Mouse (Mus musculus): ENCODE data around the gene Ubash3a. TPM values are rescaled to one million over a fixed set of nuclear protein-coding genes. Genes with fewer than 3 reads are reported as not detected.

Gene Ubash3a
- polyA plus RNA-seq, 1 experiment from 2014 or later: not detected

- ATAC-seq: no peak
- H3K27me3 ChIP-seq (replicated peaks; ENCODE audit: control insufficient read depth, insufficient read depth, low read length): no peaks in the 10 kb centered on the region
- no peak overlapping the region for H3K9ac ChIP-seq (ENCODE audit: low read depth, low read length)
- WGBS: 76% methylated on average over 7 of the region's 7 CpGs
- H3K9me3 ChIP-seq (ENCODE audit: control insufficient read depth): no peaks in the 10 kb centered on the region
- no peaks in the 10 kb centered on the region for H3K36me3 ChIP-seq (ENCODE audit: control insufficient read depth, insufficient read depth)
- no peak overlapping the region for H3K27ac ChIP-seq (ENCODE audit: low read depth, low read length)
- no peak overlapping the region for H3K4me3 ChIP-seq (ENCODE audit: low read depth, low read length)
- no peak for TF ChIP-seq CTCF (IDR thresholded peaks at IDR 0.05; ENCODE audit: low read depth)
- H3K4me1 ChIP-seq (replicated peaks; ENCODE audit: control insufficient read depth, insufficient read depth, low read length): no peaks in the 10 kb centered on the region
- H3K4me2 ChIP-seq (replicated peaks; ENCODE audit: low read depth): no peak overlapping the region
These were observed 30.8 kb downstream of the Ubash3a start for GRCm38 (mm10) chr17:31238234-31239020.

- no peaks in the 10 kb centered on the region for H3K4me1 ChIP-seq (replicated peaks; ENCODE audit: control insufficient read depth, insufficient read depth, low read length)
- no peak overlapping the region for H3K4me2 ChIP-seq (replicated peaks; ENCODE audit: low read depth)
- no peak for ATAC-seq
- 80% methylated on average over 8 of the region's 8 CpGs for WGBS
- no peaks in the 10 kb centered on the region for H3K36me3 ChIP-seq (ENCODE audit: control insufficient read depth, insufficient read depth)
- H3K4me3 ChIP-seq (ENCODE audit: low read depth, low read length): no peak overlapping the region
- no peaks in the 10 kb centered on the region for H3K9me3 ChIP-seq (ENCODE audit: control insufficient read depth)
- no peaks in the 10 kb centered on the region for H3K27me3 ChIP-seq (replicated peaks; ENCODE audit: control insufficient read depth, insufficient read depth, low read length)
- no peak overlapping the region for H3K9ac ChIP-seq (ENCODE audit: low read depth, low read length)
- no peak overlapping the region for H3K27ac ChIP-seq (ENCODE audit: low read depth, low read length)
- no peak for TF ChIP-seq CTCF (IDR thresholded peaks at IDR 0.05; ENCODE audit: low read depth)
These were observed 33.5 kb downstream of the Ubash3a start for GRCm38 (mm10) chr17:31241156-31241555.

GRCm38 (mm10) chr17:31242764-31243163, 35.1 kb downstream of the Ubash3a start:
- peak; percentile 55 for TF ChIP-seq CTCF (IDR thresholded peaks at IDR 0.05; ENCODE audit: low read depth)
- no peak overlapping the region for H3K4me2 ChIP-seq (replicated peaks; ENCODE audit: low read depth)
- H3K9me3 ChIP-seq (ENCODE audit: control insufficient read depth): no peaks in the 10 kb centered on the region
- no peaks in the 10 kb centered on the region for H3K4me1 ChIP-seq (replicated peaks; ENCODE audit: control insufficient read depth, insufficient read depth, low read length)
- no peak overlapping the region for H3K4me3 ChIP-seq (ENCODE audit: low read depth, low read length)
- WGBS: 0% methylated on average over 1 of the region's 1 CpGs
- H3K27ac ChIP-seq (ENCODE audit: low read depth, low read length): no peak overlapping the region
- H3K36me3 ChIP-seq (ENCODE audit: control insufficient read depth, insufficient read depth): no peaks in the 10 kb centered on the region
- H3K9ac ChIP-seq (ENCODE audit: low read depth, low read length): no peak overlapping the region
- no peaks in the 10 kb centered on the region for H3K27me3 ChIP-seq (replicated peaks; ENCODE audit: control insufficient read depth, insufficient read depth, low read length)
- ATAC-seq: no peak

GRCm38 (mm10) chr17:31245321-31245720, 37.6 kb downstream of the Ubash3a start:
- Histone ChIP-seq H3K9ac (ENCODE audit: low read depth, low read length) (no peak overlapping the region), H3K9me3 (ENCODE audit: control insufficient read depth) (no peaks in the 10 kb centered on the region), H3K27me3 (replicated peaks; ENCODE audit: control insufficient read depth, insufficient read depth, low read length) (no peaks in the 10 kb centered on the region), H3K36me3 (ENCODE audit: control insufficient read depth, insufficient read depth) (no peaks in the 10 kb centered on the region), H3K4me3 (ENCODE audit: low read depth, low read length) (no peak overlapping the region), H3K4me1 (replicated peaks; ENCODE audit: control insufficient read depth, insufficient read depth, low read length) (no peaks in the 10 kb centered on the region), H3K27ac (ENCODE audit: low read depth, low read length) (no peak overlapping the region), H3K4me2 (replicated peaks; ENCODE audit: low read depth) (no peak overlapping the region)
- ATAC-seq: no peak
- 63% methylated on average over 5 of the region's 5 CpGs for WGBS
- TF ChIP-seq CTCF (IDR thresholded peaks at IDR 0.05; ENCODE audit: low read depth): no peak

- no peak for ATAC-seq
- no peak overlapping the region for H3K27ac ChIP-seq (ENCODE audit: low read depth, low read length)
- H3K9me3 ChIP-seq (ENCODE audit: control insufficient read depth): no peaks in the 10 kb centered on the region
- no peak overlapping the region for H3K9ac ChIP-seq (ENCODE audit: low read depth, low read length)
- H3K36me3 ChIP-seq (ENCODE audit: control insufficient read depth, insufficient read depth): no peaks in the 10 kb centered on the region
- TF ChIP-seq CTCF (IDR thresholded peaks at IDR 0.05; ENCODE audit: low read depth): no peak
- H3K27me3 ChIP-seq (replicated peaks; ENCODE audit: control insufficient read depth, insufficient read depth, low read length): no peaks in the 10 kb centered on the region
- H3K4me3 ChIP-seq (ENCODE audit: low read depth, low read length): no peak overlapping the region
- no peak overlapping the region for H3K4me2 ChIP-seq (replicated peaks; ENCODE audit: low read depth)
- WGBS: 39% methylated on average over 5 of the region's 5 CpGs
- H3K4me1 ChIP-seq (replicated peaks; ENCODE audit: control insufficient read depth, insufficient read depth, low read length): no peaks in the 10 kb centered on the region
These were observed 39.5 kb downstream of the Ubash3a start for GRCm38 (mm10) chr17:31247144-31247543.

- no peak for ATAC-seq
- no peaks in the 10 kb centered on the region for H3K9me3 ChIP-seq (ENCODE audit: control insufficient read depth)
- 60% methylated on average over 5 of the region's 5 CpGs for WGBS
These were observed 46.3 kb downstream of the Ubash3a start for GRCm38 (mm10) chr17:31253951-31254350.

More at GRCm38 (mm10) chr17:31253951-31254350, 46.3 kb downstream of the Ubash3a start:
- Histone ChIP-seq H3K27ac (ENCODE audit: low read depth, low read length) (no peak overlapping the region), H3K4me1 (replicated peaks; ENCODE audit: control insufficient read depth, insufficient read depth, low read length) (no peaks in the 10 kb centered on the region), H3K27me3 (replicated peaks; ENCODE audit: control insufficient read depth, insufficient read depth, low read length) (no peaks in the 10 kb centered on the region), H3K9ac (ENCODE audit: low read depth, low read length) (no peak overlapping the region), H3K4me2 (replicated peaks; ENCODE audit: low read depth) (no peak overlapping the region), H3K4me3 (ENCODE audit: low read depth, low read length) (no peak overlapping the region), H3K36me3 (ENCODE audit: control insufficient read depth, insufficient read depth) (no peaks in the 10 kb centered on the region)
- no peak for TF ChIP-seq CTCF (IDR thresholded peaks at IDR 0.05; ENCODE audit: low read depth)
